Comparison of ENCODE assay signal across 9 mouse cellular contexts in genomic region chr5:25526926-25527325, GRCm38 (mm10). TPM values are rescaled to one million over a fixed set of nuclear protein-coding genes. Genes with fewer than 3 reads are reported as not detected.
DNase-seq lines count a peak whose midpoint lies in the region; ATAC-seq and TF ChIP-seq lines count a peak whose summit lies in the region.
"Had no signal": no experiment of that assay in that cellular context is flagged by ENCODE, and none has a peak within 500 bp of the region (broad histone marks: within the 10 kb centered on the region; RNA-seq: fewer than 3 reads in every experiment).

No protein-coding gene starts in this region.

- H3K27me3 ChIP-seq in heart, adult 2 months (ENCODE audit: control insufficient read depth, insufficient read depth, low read length), result no peaks in the 10 kb centered on the region
- H3K27me3 ChIP-seq in forebrain, embryonic 14.5 days (replicated peaks; ENCODE audit: control insufficient read depth, insufficient read depth, low read length), result no peaks in the 10 kb centered on the region

- WGBS in heart, adult 2 months, result 33% methylated on average over 4 of the region's 4 CpGs
- 42% methylated on average over 4 of the region's 4 CpGs for WGBS in forebrain, embryonic 14.5 days

- TF ChIP-seq CTCF in heart, adult 2 months (IDR thresholded peaks at IDR 0.05), result no peak

- TF ChIP-seq EP300 in heart, adult 2 months (IDR thresholded peaks at IDR 0.05; ENCODE audit: insufficient read depth, low read depth, low read length), result no peak

- intact Hi-C loops in heart, adult 2 months (cut with DNase I), result loop anchor here (1.0 to 5.0 kb wide), 2 partner anchors 89 to 180 kb away; partner anchors contain the start of gene Xrcc2
- intact Hi-C loops in gastrocnemius, postnatal 14 days (cut with DNase I; ENCODE audit: low total_unique reads), result no loop called here

- no peaks in the 10 kb centered on the region for H3K79me2 ChIP-seq in heart, adult 2 months (replicated peaks; ENCODE audit: control insufficient read depth, insufficient read depth, low read length)

- H3K9me3 ChIP-seq in forebrain, embryonic 14.5 days (replicated peaks; ENCODE audit: control insufficient read depth, low read length), result no peaks in the 10 kb centered on the region
- H3K9me3 ChIP-seq: G1E had no signal

- no peak for TF ChIP-seq POLR2A in heart, adult 2 months (IDR thresholded peaks at IDR 0.05; ENCODE audit: insufficient read depth, low read depth, low read length)

- ATAC-seq in forebrain, embryonic 14.5 days, result no peak

- H3K4me1 ChIP-seq in heart, adult 2 months (ENCODE audit: control insufficient read depth, insufficient read depth, low read length), result peaks cover 9% of the 10 kb centered on the region
- 0 out of 2 replicates have a peak, but pooled peaks cover 2% of the 10 kb centered on the region for H3K4me1 ChIP-seq in forebrain, embryonic 14.5 days (ENCODE audit: control insufficient read depth, insufficient read depth, low read length)

- no peak overlapping the region for H3K4me3 ChIP-seq in heart, adult 2 months
- no peak overlapping the region for H3K4me3 ChIP-seq in forebrain, embryonic 14.5 days (ENCODE audit: low read depth, low read length)

- peak overlapping the region; percentile 36 for H3K27ac ChIP-seq in heart, adult 2 months
- H3K27ac ChIP-seq in forebrain, embryonic 14.5 days (ENCODE audit: low read depth, low read length), result no peak overlapping the region

- no peak overlapping the region for H3K9ac ChIP-seq in heart, adult 2 months (ENCODE audit: low read depth, low read length)
- no peak overlapping the region for H3K9ac ChIP-seq in forebrain, embryonic 14.5 days (ENCODE audit: low read length)

- H3K4me2 ChIP-seq in forebrain, embryonic 14.5 days (ENCODE audit: low read length), result no peak overlapping the region

- peak; percentile 52 to 53 for DNase-seq in heart, adult 2 months
- DNase-seq in heart, adult 8-10 months (ENCODE audit: low spot score), result no peak
- DNase-seq in thymus, postnatal 4 days, result peak; percentile 40
- DNase-seq in thymus, postnatal 10 days (ENCODE audit: low spot score in 2 of 2), result no peak
- peak; percentile 73 for DNase-seq in gastrocnemius, postnatal 14 days
- DNase-seq in testis, postnatal 14 days (ENCODE audit: low spot score), result peak; percentile 20
- no peak for DNase-seq in kidney, adult 8-10 months
- DNase-seq in forebrain, embryonic 14.5 days (ENCODE audit: low spot score), result no peak

- H3K36me3 ChIP-seq in heart, adult 2 months (ENCODE audit: control insufficient read depth, insufficient read depth, low read length), result no peaks in the 10 kb centered on the region
- no peaks in the 10 kb centered on the region for H3K36me3 ChIP-seq in forebrain, embryonic 14.5 days (ENCODE audit: control insufficient read depth, insufficient read depth, low read length)
- H3K36me3 ChIP-seq: G1E had no signal

RNA-seq across cellular contexts. Expression of gene Cct8l1, which starts 11.1 kb away (rescaled TPM):
- total RNA-seq in heart, adult 2 months (2021), result under 1 TPM in 1 of 2 experiments, not detected in 1; 0.18 TPM
- 0.06 and 0.18 TPM in 2 replicates for polyA plus RNA-seq in heart, adult 2 months (2012; rRNA removed)
- total RNA-seq in heart, adult 8-10 months (2022), result under 1 TPM in 1 of 4 experiments, not detected in 3; 0.12 TPM
- total RNA-seq in gastrocnemius, postnatal 14 days (2021), result not detected
- polyA plus RNA-seq in forebrain, embryonic 14.5 days (2014; fragmentation: Nextera tagmentation; extraction: Ambion mirVana), result not detected in 2 replicates
- polyA plus RNA-seq: G1E had no signal

RNA-seq across cellular contexts. Expression of gene Kmt2c, which starts 28.3 kb away (rescaled TPM):
- total RNA-seq in heart, adult 2 months (2021), result 10 to 100 TPM; 43.0 to 44.0 TPM
- polyA plus RNA-seq in heart, adult 2 months (2012; rRNA removed), result 11.6 and 18.0 TPM in 2 replicates
- 10 to 100 TPM; 40.1 to 47.0 (median 44.4) TPM for total RNA-seq in heart, adult 8-10 months (2022)
- total RNA-seq in gastrocnemius, postnatal 14 days (2021), result 10 to 100 TPM; 24.9 to 27.6 TPM
- polyA plus RNA-seq in forebrain, embryonic 14.5 days (2014; fragmentation: Nextera tagmentation; extraction: Ambion mirVana), result 22.6 and 30.3 TPM in 2 replicates

Comparison
In these comparisons a context has a peak if more than half of its experiments do, and no peak if none do; other contexts are left out.
1. DNase-seq: peak in heart, adult 2 months (2 of 2), thymus, postnatal 4 days (single experiment), gastrocnemius, postnatal 14 days (single experiment) and testis, postnatal 14 days (single experiment); none in heart, adult 8-10 months (single experiment), thymus, postnatal 10 days (0 of 2), kidney, adult 8-10 months (0 of 2) and forebrain, embryonic 14.5 days (single experiment).